Mouse (Mus musculus) G1E (cell line): ENCODE results near the gene Palm3. TPM values are rescaled to one million over a fixed set of nuclear protein-coding genes. Genes with fewer than 3 reads are reported as not detected.

ENCODE experiments used
- ATAC-seq: 2 replicates; pipeline ENCODE4 v1.8.0; 2016; ENCODE audit warnings: mild to moderate bottlenecking; ENCODE audit not compliant: insufficient number of reproducible peaks, poor library complexity, low FRiP score, severe bottlenecking; ENCODE audit errors: extremely low read depth
- DNase-seq: peaks from one replicate; pipeline ENCODE4 v3.0.0; 2012; ENCODE audit warnings: low spot score
- H3K27me3 ChIP-seq: 2 replicates; pipeline ENCODE4 v1.6.1; 2012; ENCODE audit warnings: mild to moderate bottlenecking, low read length, inconsistent platforms; ENCODE audit not compliant: insufficient read depth
- H3K36me3 ChIP-seq: replicated peaks from 2 replicates; pipeline ENCODE3; 2012; ENCODE audit warnings: mild to moderate bottlenecking, inconsistent platforms
- H3K4me1 ChIP-seq: 2 replicates; pipeline ENCODE4 v1.6.1; 2012; ENCODE audit warnings: low read depth, low read length, inconsistent platforms, mixed read lengths; ENCODE audit not compliant: insufficient read depth
- H3K4me3 ChIP-seq: 2 replicates; pipeline ENCODE4 v1.5.1; 2012; ENCODE audit warnings: low read depth, mild to moderate bottlenecking, inconsistent platforms, low read length, moderate library complexity, mixed read lengths
- H3K9me3 ChIP-seq: replicated peaks from 2 replicates; pipeline ENCODE4 v1.6.1; 2012; ENCODE audit warnings: inconsistent platforms
- CTCF ChIP-seq: IDR thresholded peaks from 2 replicates; pipeline ENCODE4 v1.5.1; 2012; ENCODE audit warnings: low read depth, low read length, inconsistent platforms, mixed read lengths
- GATA1 ChIP-seq: IDR thresholded peaks from 2 replicates; pipeline ENCODE4 v1.6.1; 2012; ENCODE audit warnings: borderline replicate concordance, low read length, inconsistent platforms, mixed read lengths
- GATA2 ChIP-seq: IDR thresholded peaks from 2 replicates; pipeline ENCODE4 v1.6.1; 2012; ENCODE audit warnings: low read depth, low read length, inconsistent platforms, borderline replicate concordance
- POLR2AphosphoS5 ChIP-seq: IDR thresholded peaks from 2 replicates; pipeline ENCODE4 v1.6.1; 2012; ENCODE audit warnings: low read depth, low read length, inconsistent platforms; ENCODE audit not compliant: insufficient replicate concordance
- TAL1 ChIP-seq: conservative IDR thresholded peaks from 2 replicates; pipeline ENCODE4 v1.6.1; 2012; ENCODE audit warnings: low read depth, low read length, inconsistent platforms, mixed read lengths
- polyA plus RNA-seq: library from polyadenylated mRNA; stranded (reverse); fragments of >175 nt; gene quantifications from 2 replicates; pipeline ENCODE4 v1.2.3, GENCODE M21; 2012
- total RNA-seq, 2 experiments: library from RNA; stranded (forward) in 1 of 2; stranded (reverse) in 1 of 2; fragments of 200-1000 nt in 1 of 2; fragments of >200 nt in 1 of 2; fragmentation: Nextera tagmentation in 1 of 2; gene quantifications; 2 replicates each; pipeline ENCODE4 v1.2.3; 2014 to 2017

The Palm3 gene
- total and polyA plus RNA-seq, 3 experiments: 0.15 TPM; not detected in 2

DNA sequence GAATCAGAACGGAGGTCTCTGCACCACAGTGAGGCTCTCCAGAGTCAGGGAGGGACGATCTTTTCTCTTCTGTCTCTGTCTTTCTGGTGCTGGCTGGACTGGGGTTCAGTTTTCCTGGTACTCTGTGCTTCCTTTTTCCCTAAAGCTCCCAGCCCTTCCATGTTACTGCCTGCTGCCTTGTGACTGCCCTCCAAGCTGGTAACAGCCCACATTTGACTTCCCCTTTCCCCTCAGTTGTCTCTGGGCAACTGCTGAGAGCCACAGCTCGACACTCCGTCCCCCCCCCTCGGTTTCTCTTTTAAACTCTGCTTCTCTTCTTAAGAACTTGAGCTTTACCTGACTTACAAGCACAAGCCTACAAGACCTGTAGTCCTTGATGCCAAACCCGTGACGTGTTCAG lies 32.0 kb upstream of the Palm3 start:
- 0 out of 2 replicates have a peak, but pooled peaks have one; percentile 34 for ATAC-seq
- peak; percentile 58 for DNase-seq
- H3K27me3 ChIP-seq: no peaks in the 10 kb centered on the region
- peaks cover 31% of the 10 kb centered on the region for H3K4me1 ChIP-seq
- TF ChIP-seq GATA1 (no peak), TAL1 (no peak), GATA2 (no peak), POLR2AphosphoS5 (no peak), CTCF (no peak)
- H3K4me3 ChIP-seq: no peak overlapping the region
- H3K36me3 ChIP-seq: peaks cover 81% of the 10 kb centered on the region
- no peaks in the 10 kb centered on the region for H3K9me3 ChIP-seq

DNA sequence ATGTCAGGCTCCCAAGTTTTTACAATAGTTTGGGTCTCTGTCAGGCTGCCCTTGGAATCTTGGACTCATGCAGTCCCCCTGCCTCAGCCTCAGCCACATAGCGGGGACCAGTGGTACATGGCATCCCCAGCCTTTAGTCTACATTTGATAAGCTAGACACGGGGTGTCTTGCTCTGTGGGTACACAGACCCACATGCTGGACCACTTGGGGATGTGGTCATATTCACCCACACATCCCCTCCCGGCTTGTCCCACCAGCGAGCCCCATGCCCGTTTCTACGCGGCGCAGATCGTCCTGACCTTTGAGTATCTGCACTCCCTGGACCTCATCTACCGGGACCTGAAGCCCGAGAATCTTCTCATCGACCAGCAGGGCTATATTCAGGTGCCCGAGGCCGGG lies 31.1 kb upstream of the Palm3 start:
- no peak for DNase-seq
- Histone ChIP-seq H3K4me1 (peaks cover 38% of the 10 kb centered on the region), H3K27me3 (no peaks in the 10 kb centered on the region), H3K4me3 (no peak overlapping the region), H3K36me3 (peaks cover 81% of the 10 kb centered on the region), H3K9me3 (no peaks in the 10 kb centered on the region)
- ATAC-seq: no peak
- no peak for TF ChIP-seq CTCF
- no peak for TF ChIP-seq TAL1
- TF ChIP-seq POLR2AphosphoS5: no peak

DNA sequence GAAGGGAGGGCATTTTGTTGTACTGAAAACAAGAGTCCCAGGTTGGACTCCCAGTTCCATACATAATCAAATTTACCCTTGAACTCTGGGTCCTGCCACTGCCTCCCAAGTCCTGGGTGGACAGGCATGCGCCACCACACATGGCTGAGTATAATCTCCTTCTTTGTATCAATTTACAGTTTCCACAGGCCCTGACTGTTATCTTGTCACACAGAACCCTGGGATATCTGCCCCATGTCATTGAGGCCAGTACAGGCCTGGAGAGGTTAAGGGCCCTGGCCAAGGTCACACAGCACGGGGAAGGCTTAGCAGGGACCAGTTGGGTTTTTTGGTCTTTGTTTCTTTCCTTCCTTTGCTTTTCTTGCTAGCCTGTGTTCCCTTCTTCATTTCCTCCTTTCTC lies 28.8 kb upstream of the Palm3 start:
- peaks cover 47% of the 10 kb centered on the region for H3K4me1 ChIP-seq

DNA sequence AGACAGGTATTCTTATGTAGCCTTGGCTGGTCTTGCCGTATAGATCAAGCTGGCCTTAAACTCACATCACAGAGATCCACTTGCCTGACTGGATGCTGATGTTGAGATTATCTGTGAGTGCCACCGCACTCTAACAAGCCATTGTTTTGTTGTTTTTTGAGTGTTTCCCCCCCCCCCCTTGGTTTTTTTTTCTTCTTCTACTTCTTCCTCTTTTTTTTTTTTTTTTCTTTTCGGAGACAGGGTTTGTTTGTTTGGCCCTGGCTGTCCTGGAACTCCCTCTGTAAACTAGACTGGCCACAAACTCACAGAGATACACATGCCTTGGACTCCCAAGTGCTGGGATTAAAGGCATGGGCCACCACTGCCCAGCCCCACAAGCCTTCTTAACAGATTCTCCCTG lies 27.2 kb upstream of the Palm3 start:
- Histone ChIP-seq H3K27me3 (no peaks in the 10 kb centered on the region), H3K9me3 (no peaks in the 10 kb centered on the region), H3K4me1 (peaks cover 44% of the 10 kb centered on the region), H3K4me3 (no peak overlapping the region), H3K36me3 (peaks cover 59% of the 10 kb centered on the region)
- no peak for TF ChIP-seq GATA2
- TF ChIP-seq TAL1: no peak
- TF ChIP-seq GATA1: no peak
- no peak for TF ChIP-seq POLR2AphosphoS5
- TF ChIP-seq CTCF: no peak
- ATAC-seq (no peak), DNase-seq (no peak)

More for the DNA sequence above, 28.8 kb upstream of the Palm3 start:
- no peak for ATAC-seq
- TF ChIP-seq TAL1: no peak
- TF ChIP-seq GATA2: no peak
- no peak for TF ChIP-seq CTCF
- TF ChIP-seq GATA1: no peak
- no peak for TF ChIP-seq POLR2AphosphoS5
- no peak for DNase-seq
- Histone ChIP-seq H3K36me3 (peaks cover 68% of the 10 kb centered on the region), H3K4me3 (no peak overlapping the region), H3K27me3 (no peaks in the 10 kb centered on the region), H3K9me3 (no peaks in the 10 kb centered on the region)

DNA sequence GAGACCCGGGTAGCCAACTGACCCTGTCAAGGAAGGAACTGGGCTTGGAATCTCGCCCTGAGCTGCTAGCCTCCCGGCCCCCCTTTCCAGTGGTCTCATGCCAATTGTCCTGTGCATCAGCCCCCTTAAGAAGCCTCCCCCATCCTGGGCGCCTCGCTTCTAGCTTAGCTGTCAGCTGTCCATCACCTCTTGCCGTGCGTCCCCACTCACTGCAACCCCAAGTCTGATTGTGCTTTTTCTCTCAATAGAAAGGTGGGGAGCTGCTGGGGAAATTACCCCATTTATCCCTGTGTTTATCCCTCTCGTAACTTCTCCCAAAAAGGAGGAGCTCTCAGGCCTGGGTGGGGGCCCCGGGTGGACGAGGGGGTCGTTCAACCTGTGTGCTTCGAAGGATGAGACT lies 25.3 kb upstream of the Palm3 start:
- TF ChIP-seq CTCF: no peak
- TF ChIP-seq GATA1: no peak
- TF ChIP-seq GATA2: no peak
- no peak for TF ChIP-seq TAL1
- TF ChIP-seq POLR2AphosphoS5: no peak
- H3K9me3 ChIP-seq: no peaks in the 10 kb centered on the region
- ATAC-seq (no peak), DNase-seq (no peak)
- H3K4me3 ChIP-seq: peak overlapping the region; percentile 90; the same call in 1 of the 2 replicates
- H3K4me1 ChIP-seq: peaks cover 48% of the 10 kb centered on the region
- H3K36me3 ChIP-seq: peaks cover 63% of the 10 kb centered on the region
- no peaks in the 10 kb centered on the region for H3K27me3 ChIP-seq

DNA sequence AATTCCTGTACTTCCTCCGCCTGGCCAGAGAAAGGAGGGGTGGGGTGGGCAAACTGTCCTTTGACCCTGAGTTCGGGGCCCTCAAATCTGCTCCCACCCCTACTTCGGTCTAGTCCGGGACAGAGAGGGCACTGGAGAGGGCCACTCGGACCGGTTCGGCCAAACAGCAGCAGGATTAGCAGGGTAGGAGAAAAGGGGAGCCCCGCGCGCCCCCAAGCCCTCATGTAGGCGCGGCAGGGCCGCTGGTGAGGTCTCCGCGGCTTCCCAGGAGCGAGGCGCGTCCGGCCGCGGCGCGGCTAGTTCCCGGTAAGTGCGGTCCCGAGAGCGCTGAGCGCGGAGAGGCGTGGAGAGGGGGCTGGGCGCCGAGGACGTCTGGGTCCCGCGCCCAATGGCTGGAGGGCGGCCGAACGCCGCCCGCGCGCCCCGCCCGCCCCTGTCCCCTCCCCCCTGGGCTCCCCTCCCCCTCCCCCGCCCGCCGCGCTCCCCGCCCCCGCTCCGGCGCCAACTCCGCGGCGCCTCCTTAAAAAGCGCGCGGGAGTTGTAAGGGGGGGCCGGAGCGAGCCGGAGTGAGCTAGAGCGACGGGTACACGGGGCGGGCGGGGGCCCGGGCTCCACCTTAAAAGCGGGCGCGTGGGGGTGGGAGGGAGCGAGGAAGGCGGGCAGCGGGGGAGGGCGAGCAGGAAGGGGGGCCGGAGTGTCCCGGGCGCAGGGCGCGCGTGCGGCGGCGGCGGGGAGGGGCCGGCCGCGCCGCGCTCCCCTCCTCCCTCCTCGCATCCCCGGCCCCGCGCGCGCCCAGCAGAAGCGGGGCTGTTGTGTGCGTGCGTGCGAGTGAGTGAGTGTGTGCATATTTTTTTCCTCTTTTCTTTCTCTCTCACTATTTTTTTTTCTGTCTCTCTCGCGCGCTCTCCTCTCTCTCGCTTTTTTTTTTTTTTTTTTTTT lies 24.4 kb upstream of the Palm3 start:
- H3K4me3 ChIP-seq: peak overlapping the region; percentile 90
- peak; percentile 76 for ATAC-seq
- H3K36me3 ChIP-seq: peaks cover 63% of the 10 kb centered on the region
- TF ChIP-seq CTCF (no peak), GATA1 (no peak), POLR2AphosphoS5 (no peak), TAL1 (no peak), GATA2 (no peak)
- peaks cover 2% of the 10 kb centered on the region; the same call in 1 of the 2 replicates for H3K9me3 ChIP-seq
- no peaks in the 10 kb centered on the region for H3K27me3 ChIP-seq
- DNase-seq: peak; percentile 88
- peaks cover 56% of the 10 kb centered on the region for H3K4me1 ChIP-seq
